Mouse (Mus musculus) B cell, adult 2 months (primary cell): Measurements from ENCODE around the gene Hbb-bs.
A peak's percentile ranks its signal among the peaks of the same experiment; 100 is the strongest.
"Not testable (repeated sequence)": the region's sequence is repeated elsewhere in the genome, so short reads cannot be mapped to it uniquely, and the experiment has no call there.

Experiments
- DNase-seq, 2 experiments: peaks; one replicate each; pipeline ENCODE4 v3.0.0; 2022

Hbb-bs gene

DNA sequence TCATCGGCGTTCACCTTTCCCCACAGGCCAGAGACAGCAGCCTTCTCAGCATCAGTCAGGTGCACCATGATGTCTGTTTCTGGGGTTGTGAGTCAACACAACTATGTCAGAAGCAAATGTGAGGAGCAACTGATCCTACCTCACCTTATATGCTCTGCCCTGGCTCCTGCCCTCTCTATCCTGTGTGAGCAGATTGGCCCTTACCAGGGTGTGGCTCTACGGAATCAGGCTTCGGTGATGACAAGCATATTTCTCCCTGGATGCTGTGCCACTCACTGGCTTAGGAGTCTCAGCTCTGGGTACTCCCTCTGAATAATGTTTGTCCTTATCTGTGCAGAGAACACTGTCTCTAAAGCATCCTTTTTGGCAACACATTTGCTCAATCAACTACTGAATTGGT, at the start of gene Hbb-bs:
Gene Hbb-bs, minus strand, starts transcription at position 289 of the 400 bp plus-strand sequence.
- no peak for DNase-seq

DNA sequence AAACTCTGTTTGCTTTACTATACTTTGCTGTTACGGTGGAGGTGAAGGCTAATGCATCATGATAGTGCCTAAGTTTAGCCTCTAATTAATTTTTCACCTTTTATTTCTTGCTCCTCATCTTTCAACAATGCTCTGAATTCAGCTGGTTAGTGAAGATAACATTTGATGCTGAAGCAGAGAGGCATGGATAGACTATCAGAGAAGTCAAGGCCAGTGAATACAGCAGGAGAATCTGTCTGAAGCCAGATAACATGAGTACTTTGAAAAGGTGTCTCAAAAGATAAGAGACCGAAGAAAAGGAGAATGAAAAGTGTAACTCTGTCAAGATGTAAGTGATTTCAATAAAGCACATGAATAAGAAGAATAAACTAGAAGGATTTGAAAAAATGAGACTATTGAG, 49.2 kb upstream of the Hbb-bs start:
- no peak for DNase-seq

GRCm38 (mm10) chr7:103874451-103874850, 46.6 kb upstream of the Hbb-bs start:
- no peak for DNase-seq

DNA sequence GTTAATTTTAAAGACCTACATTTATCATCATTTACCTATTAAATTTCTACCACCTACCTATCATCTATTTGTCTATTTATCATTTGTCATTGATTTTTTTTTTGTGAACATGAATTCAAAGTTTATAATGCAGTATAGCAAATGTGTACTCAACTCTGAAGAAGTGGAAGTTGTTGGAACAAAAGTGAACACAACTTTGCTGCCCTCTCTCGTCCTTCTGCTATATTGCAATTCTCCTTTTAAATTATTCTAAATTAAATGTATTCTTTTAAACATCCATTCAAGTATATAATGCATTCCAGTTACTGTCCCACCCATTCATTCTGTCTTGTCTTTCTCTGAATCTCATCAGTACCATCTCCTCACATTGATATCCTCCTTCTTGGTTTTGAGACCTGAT, 45.2 kb upstream of the Hbb-bs start:
- peak; percentile 24 to 41 for DNase-seq

DNA sequence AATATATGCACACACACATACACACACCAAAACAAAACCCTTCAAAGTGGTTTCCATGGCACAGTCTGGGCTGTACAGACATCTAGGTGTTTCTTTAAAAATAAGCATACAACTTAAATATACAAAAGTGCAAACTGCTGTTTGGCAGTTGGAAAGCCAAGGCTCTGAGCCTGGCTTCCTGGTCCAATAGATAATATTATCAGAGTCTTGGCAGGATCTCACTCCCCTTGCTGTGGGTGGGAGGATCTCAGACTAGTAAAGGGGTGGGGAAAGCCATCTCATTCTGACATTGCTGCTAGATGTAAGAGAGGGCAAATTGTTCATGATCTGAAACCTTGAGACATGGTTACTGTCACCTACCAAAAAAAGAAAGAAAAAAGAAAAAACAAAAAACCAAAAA, 42.8 kb upstream of the Hbb-bs start:
- DNase-seq, result no peak

GRCm38 (mm10) chr7:103865716-103866115, 37.8 kb upstream of the Hbb-bs start:
- no peak for DNase-seq

- no peak for DNase-seq
These were observed 33.6 kb upstream of the Hbb-bs start for GRCm38 (mm10) chr7:103861531-103861930.

DNA sequence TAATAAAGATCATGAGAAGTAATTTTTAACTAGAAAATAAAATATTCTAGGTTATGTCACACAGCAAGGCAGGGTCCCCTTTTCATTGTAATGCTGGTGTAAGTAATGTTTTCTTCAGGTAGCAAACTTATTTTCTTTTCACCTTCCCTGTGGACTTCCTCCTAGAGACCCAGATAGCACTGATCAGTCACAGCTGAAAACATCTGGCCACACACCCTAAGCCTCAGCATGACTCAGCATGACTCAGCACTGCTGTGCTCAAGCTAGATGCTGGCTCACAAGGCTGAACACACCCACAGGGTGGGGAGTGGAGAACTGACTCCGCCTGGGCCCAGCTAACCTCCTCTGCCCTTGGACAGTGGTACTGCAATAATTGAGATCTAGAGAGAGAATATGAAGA, 33.0 kb upstream of the Hbb-bs start:
- DNase-seq, result peak; percentile 9 to 21

DNA sequence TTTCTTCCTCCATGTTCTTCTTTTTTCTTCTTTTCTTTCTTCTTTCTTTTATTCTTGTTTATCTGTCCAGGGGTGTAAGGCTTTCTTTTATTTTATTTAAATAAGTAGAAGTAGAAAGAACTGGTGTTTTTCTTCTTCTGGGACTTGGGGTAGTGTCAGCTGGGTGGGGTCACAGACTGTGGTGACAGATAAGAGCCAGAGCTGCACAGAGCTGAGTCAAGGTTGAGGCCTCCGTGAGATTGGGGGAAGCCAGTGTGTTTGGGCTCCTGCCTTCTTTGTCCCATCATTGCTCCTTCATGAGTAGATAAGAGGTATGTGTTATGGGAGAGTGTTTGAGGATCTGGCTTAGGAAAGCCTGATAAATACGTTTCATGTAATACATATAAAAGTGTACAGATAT, 31.2 kb upstream of the Hbb-bs start:
- no peak for DNase-seq

DNA sequence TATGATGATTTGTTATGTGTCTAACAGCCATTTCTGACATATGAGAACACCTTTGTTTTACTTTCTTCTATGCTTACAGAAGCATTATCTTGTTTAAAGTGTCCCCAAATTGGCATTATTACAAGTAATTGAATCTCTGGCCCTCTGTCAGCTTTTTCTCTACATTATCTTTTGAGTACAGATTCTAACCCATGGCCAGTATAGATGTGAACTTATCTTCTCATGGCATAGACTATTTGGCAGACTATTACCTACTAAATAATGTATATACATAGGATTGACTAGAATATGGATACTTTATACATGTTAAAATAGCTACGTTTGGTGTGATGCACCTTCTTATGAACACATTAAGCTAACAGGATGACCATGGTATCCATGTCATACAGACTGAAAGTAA, 26.8 kb upstream of the Hbb-bs start:
- no peak for DNase-seq

- DNase-seq, result no peak
These were observed 25.2 kb upstream of the Hbb-bs start, which contains the start of gene Hbb-y for GRCm38 (mm10) chr7:103853090-103853489. TSS of gene Hbb-y (minus strand) at chr7:103853216.

GRCm38 (mm10) chr7:103844525-103845325, 16.8 kb upstream of the Hbb-bs start:
- no peak for DNase-seq

DNA sequence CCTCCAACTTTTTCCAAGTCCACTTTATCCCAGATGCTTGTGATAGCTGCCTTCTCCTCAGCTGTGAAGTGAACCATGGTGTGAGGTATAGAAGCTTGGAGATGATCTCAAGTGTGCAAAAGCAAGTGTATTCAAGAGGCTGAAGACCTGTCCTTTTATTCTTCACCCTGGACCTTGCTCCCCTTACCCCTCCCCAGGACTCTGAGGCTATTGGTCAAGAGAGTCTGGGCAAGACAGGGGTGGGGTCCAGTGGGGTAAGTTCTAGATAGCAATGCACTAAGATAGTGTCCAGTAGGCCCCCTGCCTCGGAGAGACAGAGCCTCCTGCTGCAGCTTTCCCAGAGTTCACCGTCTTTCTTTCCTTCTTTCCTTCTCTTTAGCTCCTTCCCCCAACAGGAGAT, 15.1 kb upstream of the Hbb-bs start, which contains the start of gene Hbb-bh1:
Gene Hbb-bh1, minus strand, starts transcription at position 131 of the 400 bp plus-strand sequence.
- no peak for DNase-seq

- no peak for DNase-seq
These were observed 12.4 kb upstream of the Hbb-bs start, which contains the start of gene Hbb-bh2 for GRCm38 (mm10) chr7:103840268-103840667. TSS of gene Hbb-bh2 (minus strand) at chr7:103840520.

GRCm38 (mm10) chr7:103827139-103827538, 757 bp downstream of the Hbb-bs start:
- DNase-seq, result not testable (repeated sequence)

DNA sequence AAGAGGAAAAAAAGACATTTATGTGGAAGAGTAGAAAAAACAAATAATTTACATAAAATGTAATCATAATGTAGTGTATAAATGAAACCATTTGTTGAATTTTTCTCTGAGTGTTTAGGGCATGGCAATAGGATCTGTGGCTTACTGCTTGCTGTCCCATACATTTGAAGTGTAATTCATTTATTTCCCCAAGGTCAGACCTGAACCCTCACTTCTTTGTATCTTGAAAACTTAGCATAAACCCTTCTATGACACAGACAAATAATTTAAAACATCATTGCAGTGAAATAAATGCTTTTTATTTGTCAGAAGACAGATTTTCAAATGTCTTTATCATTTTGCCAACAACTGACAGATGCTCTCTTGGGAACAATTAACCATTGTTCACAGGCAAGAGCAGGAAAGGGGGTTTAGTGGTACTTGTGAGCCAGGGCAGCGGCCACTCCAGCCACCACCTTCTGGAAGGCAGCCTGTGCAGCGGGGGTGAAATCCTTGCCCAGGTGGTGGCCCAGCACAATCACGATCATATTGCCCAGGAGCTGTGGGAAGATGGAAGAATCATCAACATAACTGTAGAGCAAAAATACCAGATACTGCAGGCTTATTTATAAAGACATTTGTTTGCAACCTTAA, 1.5 kb downstream of the Hbb-bs start:
- DNase-seq, result no peak

GRCm38 (mm10) chr7:103825536-103826254, 2.2 kb downstream of the Hbb-bs start:
- no peak for DNase-seq

DNA sequence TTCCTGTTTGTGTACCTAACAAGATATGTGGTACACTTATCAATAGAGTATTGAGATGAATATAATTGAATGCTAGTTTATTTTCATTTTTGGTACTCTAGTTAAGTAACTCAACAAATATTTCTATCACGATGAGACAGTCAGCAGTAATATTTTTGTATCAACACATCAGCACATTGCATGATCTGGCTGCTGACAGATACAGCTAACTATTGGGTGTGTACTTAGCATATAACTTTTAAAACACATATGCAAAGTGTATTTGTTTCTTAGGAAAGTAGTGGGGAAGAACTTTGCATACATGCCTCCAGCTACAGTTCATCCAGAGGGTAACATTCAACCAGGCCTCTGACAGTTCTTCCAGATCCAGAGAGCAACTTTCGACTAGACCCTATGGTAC, 3.3 kb downstream of the Hbb-bs start:
- no peak for DNase-seq

DNA sequence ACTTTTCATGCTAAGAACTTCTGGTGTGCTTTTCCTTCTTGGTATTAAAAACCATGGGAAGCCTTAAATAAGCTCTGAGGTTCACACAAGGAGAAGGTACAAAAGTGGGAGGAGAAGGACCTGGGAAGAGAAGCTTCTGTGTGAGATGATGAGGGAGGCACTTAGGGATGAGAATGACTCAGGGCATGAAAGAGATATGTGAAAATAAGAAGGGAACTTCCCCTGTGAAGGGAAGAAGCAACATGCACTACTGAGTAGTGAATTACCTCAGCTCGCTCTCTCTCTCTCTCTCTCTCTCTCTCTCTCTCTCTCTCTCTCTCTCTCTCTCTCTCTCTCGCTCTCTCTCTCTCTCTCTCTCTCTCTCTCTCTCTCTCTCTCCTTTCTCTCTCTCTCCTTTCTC, 12.8 kb downstream of the Hbb-bs start:
- not testable (repeated sequence) for DNase-seq

DNA sequence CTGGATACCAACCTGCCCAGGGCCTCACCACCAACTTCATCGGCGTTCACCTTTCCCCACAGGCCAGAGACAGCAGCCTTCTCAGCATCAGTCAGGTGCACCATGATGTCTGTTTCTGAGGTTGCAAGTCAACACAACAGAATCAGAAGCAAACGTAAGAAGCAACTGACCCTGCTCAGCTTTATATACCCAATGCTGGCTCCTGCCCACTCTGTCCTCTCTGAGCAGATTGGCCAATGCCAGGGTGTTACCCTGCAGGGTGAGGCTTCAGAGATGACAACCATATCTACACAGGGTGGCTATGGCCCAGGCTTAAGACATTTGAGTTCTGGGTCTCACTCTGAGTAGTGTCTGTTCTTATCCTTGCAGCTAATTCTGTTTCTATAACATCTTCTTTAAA, 14.1 kb downstream of the Hbb-bs start, which contains the start of gene Hbb-bt:
Gene Hbb-bt, minus strand, starts transcription at position 231 of the 400 bp plus-strand sequence.
- no peak for DNase-seq

DNA sequence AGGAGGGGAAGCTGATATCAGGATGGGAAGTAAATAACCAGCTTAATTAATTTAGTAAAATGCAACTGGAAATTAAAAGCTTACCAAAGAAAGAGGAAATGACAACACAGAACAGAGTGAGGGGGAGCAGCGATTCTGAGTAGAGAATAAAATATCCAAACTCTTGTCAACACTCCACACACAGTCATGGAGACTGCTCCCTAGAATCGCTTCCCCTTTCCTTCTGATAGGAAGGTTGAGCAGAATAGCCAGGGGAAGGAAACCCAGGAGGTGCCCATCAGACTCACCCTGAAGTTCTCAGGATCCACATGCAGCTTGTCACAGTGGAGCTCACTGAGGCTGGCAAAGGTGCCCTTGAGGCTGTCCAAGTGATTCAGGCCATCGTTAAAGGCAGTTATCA, 14.7 kb downstream of the Hbb-bs start:
- not testable (repeated sequence) for DNase-seq

DNA sequence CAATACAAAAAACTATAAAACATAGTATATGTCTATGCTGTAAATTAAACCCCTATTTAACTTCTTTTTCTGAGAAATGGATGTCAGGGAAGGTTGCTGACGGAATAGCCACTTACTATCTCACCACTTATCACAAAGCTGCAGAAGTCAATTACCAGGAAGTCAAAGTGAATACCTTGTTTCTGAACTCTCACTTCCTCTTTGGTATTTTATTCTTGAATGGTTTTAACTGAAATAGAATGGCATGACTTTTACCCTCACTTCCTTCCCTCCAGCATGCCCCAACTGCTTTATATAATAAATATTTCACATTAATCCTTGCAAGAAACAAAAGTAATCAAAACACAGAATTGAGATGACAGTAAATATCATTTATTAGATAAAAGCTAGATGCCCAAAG, 15.7 kb downstream of the Hbb-bs start:
- DNase-seq, result peak in 1 of 2 experiments; percentile 3

- DNase-seq, result no peak
These were observed 16.6 kb downstream of the Hbb-bs start for GRCm38 (mm10) chr7:103811223-103811845.
